Mouse (Mus musculus): ENCODE results near the gene Aimp1. TPM values are rescaled to one million over a fixed set of nuclear protein-coding genes. Genes with fewer than 3 reads are reported as not detected.

The Aimp1 gene
- polyA plus RNA-seq, 1 experiment, result 138 TPM

GRCm38 (mm10) chr3:132629601-132630239 is 54.5 kb downstream of the Aimp1 start, which contains the start of gene Gimd1:
Gene Gimd1 (plus strand): TSS chr3:132629820.
- H3K9me3 ChIP-seq (replicated peaks; ENCODE audit: control insufficient read depth, insufficient read depth, low read length, poor library complexity, severe bottlenecking), result no peaks in the 10 kb centered on the region
- no peak within 1 kb of the TSS for H3K4me3 ChIP-seq (ENCODE audit: low read depth, low read length)
- H3K27me3 ChIP-seq (ENCODE audit: control insufficient read depth, insufficient read depth, low read length, poor library complexity, severe bottlenecking), result no peaks in the 10 kb centered on the region
- no peaks in the 10 kb centered on the region for H3K4me1 ChIP-seq (ENCODE audit: control insufficient read depth, insufficient read depth, low read length)
- H3K27ac ChIP-seq (ENCODE audit: insufficient read depth, low read length), result no peak within 1 kb of the TSS
- no peak for TF ChIP-seq POLR2A (IDR thresholded peaks at IDR 0.05; ENCODE audit: insufficient read depth, low read length)
- no peak for TF ChIP-seq EP300 (IDR thresholded peaks at IDR 0.05; ENCODE audit: insufficient read depth, low read depth, low read length)
- TF ChIP-seq CTCF (IDR thresholded peaks at IDR 0.05; ENCODE audit: low read depth, low read length), result no peak
- no peaks in the 10 kb centered on the region for H3K36me3 ChIP-seq (ENCODE audit: control insufficient read depth, insufficient read depth, low read length, poor library complexity, severe bottlenecking)
- H3K9ac ChIP-seq (ENCODE audit: low read depth, poor library complexity, severe bottlenecking), result no peak within 1 kb of the TSS

- H3K36me3 ChIP-seq (ENCODE audit: control insufficient read depth, insufficient read depth, low read length, poor library complexity, severe bottlenecking), result no peaks in the 10 kb centered on the region
- H3K4me3 ChIP-seq (ENCODE audit: low read depth, low read length), result no peak overlapping the region
- no peak overlapping the region for H3K27ac ChIP-seq (ENCODE audit: insufficient read depth, low read length)
- H3K9me3 ChIP-seq (replicated peaks; ENCODE audit: control insufficient read depth, insufficient read depth, low read length, poor library complexity, severe bottlenecking), result no peaks in the 10 kb centered on the region
- no peak overlapping the region for H3K9ac ChIP-seq (ENCODE audit: low read depth, poor library complexity, severe bottlenecking)
- TF ChIP-seq CTCF (IDR thresholded peaks at IDR 0.05; ENCODE audit: low read depth, low read length), result no peak
- TF ChIP-seq EP300 (IDR thresholded peaks at IDR 0.05; ENCODE audit: insufficient read depth, low read depth, low read length), result no peak
- TF ChIP-seq POLR2A (IDR thresholded peaks at IDR 0.05; ENCODE audit: insufficient read depth, low read length), result no peak
- H3K4me1 ChIP-seq (ENCODE audit: control insufficient read depth, insufficient read depth, low read length), result no peaks in the 10 kb centered on the region
- no peaks in the 10 kb centered on the region for H3K27me3 ChIP-seq (ENCODE audit: control insufficient read depth, insufficient read depth, low read length, poor library complexity, severe bottlenecking)
Observed at GRCm38 (mm10) chr3:132628741-132629140, 55.4 kb downstream of the Aimp1 start.

Other genes starting within 250 kb of the Aimp1 start
- gene Gimd1, start 54.5 kb downstream of the Aimp1 start, polyA plus RNA-seq (2011; ENCODE audit: insufficient read depth, insufficient read length, low read depth, missing spikeins), result not detected in 2 replicates
- 11.5 and 15.3 TPM in 2 replicates for gene Tbck, start 226 bp downstream of the Aimp1 start, polyA plus RNA-seq (2011; ENCODE audit: insufficient read depth, insufficient read length, low read depth, missing spikeins)